Comparison of ENCODE assay signal across 12 mouse cellular contexts in genomic region chr5:39777094-39777710, GRCm38 (mm10). TPM values are rescaled to one million over a fixed set of nuclear protein-coding genes. Genes with fewer than 3 reads are reported as not detected.
DNase-seq lines count a peak whose midpoint lies in the region; ATAC-seq and TF ChIP-seq lines count a peak whose summit lies in the region.
"Had no signal": no experiment of that assay in that cellular context is flagged by ENCODE, and none has a peak within 500 bp of the region (broad histone marks: within the 10 kb centered on the region; RNA-seq: fewer than 3 reads in every experiment).

No protein-coding gene starts in this region.

- no peak overlapping the region for H3K27ac ChIP-seq in forebrain, embryonic 14.5 days (ENCODE audit: low read depth, low read length)
- H3K27ac ChIP-seq in forebrain, embryonic 12.5 days, result no peak overlapping the region
- no peak overlapping the region for H3K27ac ChIP-seq in kidney, embryonic 16.5 days (ENCODE audit: low read length)
- H3K27ac ChIP-seq in midbrain, embryonic 14.5 days (replicated peaks; ENCODE audit: low read depth, low read length), result no peak overlapping the region
- no peak overlapping the region for H3K27ac ChIP-seq in midbrain, embryonic 11.5 days (ENCODE audit: low read depth, low read length)
- H3K27ac ChIP-seq in limb, embryonic 14.5 days (replicated peaks; ENCODE audit: low read depth, low read length), result no peak overlapping the region

- no peaks in the 10 kb centered on the region for H3K9me3 ChIP-seq in forebrain, embryonic 14.5 days (replicated peaks; ENCODE audit: control insufficient read depth, low read length)
- no peaks in the 10 kb centered on the region for H3K9me3 ChIP-seq in forebrain, embryonic 12.5 days
- no peaks in the 10 kb centered on the region for H3K9me3 ChIP-seq in kidney, embryonic 16.5 days (ENCODE audit: low read length)
- no peaks in the 10 kb centered on the region for H3K9me3 ChIP-seq in midbrain, embryonic 14.5 days (ENCODE audit: control insufficient read depth, low read length)
- no peaks in the 10 kb centered on the region for H3K9me3 ChIP-seq in midbrain, embryonic 11.5 days (ENCODE audit: control insufficient read depth, low read length)
- H3K9me3 ChIP-seq in limb, embryonic 14.5 days (ENCODE audit: control insufficient read depth, low read length), result no peaks in the 10 kb centered on the region

- DNase-seq in forebrain, embryonic 14.5 days (ENCODE audit: low spot score), result peak; percentile 83
- DNase-seq in kidney, adult 18-20 months, result no peak
- peak; percentile 18 for DNase-seq in midbrain, embryonic 14.5 days
- no peak for DNase-seq in midbrain, embryonic 11.5 days (ENCODE audit: low spot score, missing footprints)
- DNase-seq in limb, embryonic 14.5 days (ENCODE audit: low spot score), result peak; percentile 86
- DNase-seq in T-cell, adult 2 months (ENCODE audit: low spot score), result no peak
- DNase-seq: adrenal gland, adult 2 months; kidney, adult 2 months; lung, postnatal 36 days had no signal

- 64% methylated on average over 7 of the region's 7 CpGs for WGBS in forebrain, embryonic 14.5 days
- 84% methylated on average over 7 of the region's 7 CpGs for WGBS in forebrain, embryonic 12.5 days
- 65% methylated on average over 7 of the region's 7 CpGs for WGBS in kidney, embryonic 16.5 days
- WGBS in midbrain, embryonic 14.5 days, result 88% methylated on average over 7 of the region's 7 CpGs
- 91% methylated on average over 7 of the region's 7 CpGs for WGBS in midbrain, embryonic 11.5 days
- 49% methylated on average over 7 of the region's 7 CpGs for WGBS in limb, embryonic 14.5 days

- H3K4me3 ChIP-seq in forebrain, embryonic 14.5 days (ENCODE audit: low read depth, low read length), result no peak overlapping the region
- no peak overlapping the region for H3K4me3 ChIP-seq in forebrain, embryonic 12.5 days (replicated peaks)
- no peak overlapping the region for H3K4me3 ChIP-seq in kidney, embryonic 16.5 days (ENCODE audit: low read length)
- no peak overlapping the region for H3K4me3 ChIP-seq in midbrain, embryonic 14.5 days (replicated peaks; ENCODE audit: low read depth, low read length)
- H3K4me3 ChIP-seq in midbrain, embryonic 11.5 days (ENCODE audit: low read depth, low read length), result no peak overlapping the region
- no peak overlapping the region for H3K4me3 ChIP-seq in limb, embryonic 14.5 days (replicated peaks; ENCODE audit: low read length)

- H3K9ac ChIP-seq in forebrain, embryonic 14.5 days (ENCODE audit: low read length), result no peak overlapping the region
- no peak overlapping the region for H3K9ac ChIP-seq in forebrain, embryonic 12.5 days
- H3K9ac ChIP-seq in kidney, embryonic 16.5 days (replicated peaks; ENCODE audit: low read length), result no peak overlapping the region
- H3K9ac ChIP-seq in midbrain, embryonic 14.5 days (replicated peaks; ENCODE audit: low read length), result no peak overlapping the region
- H3K9ac ChIP-seq in midbrain, embryonic 11.5 days (ENCODE audit: low read length), result no peak overlapping the region
- no peak overlapping the region for H3K9ac ChIP-seq in limb, embryonic 14.5 days (ENCODE audit: low read depth, low read length, severe bottlenecking)

- H3K36me3 ChIP-seq in forebrain, embryonic 14.5 days (ENCODE audit: control insufficient read depth, insufficient read depth, low read length), result no peaks in the 10 kb centered on the region
- H3K36me3 ChIP-seq in forebrain, embryonic 12.5 days (replicated peaks), result no peaks in the 10 kb centered on the region
- no peaks in the 10 kb centered on the region for H3K36me3 ChIP-seq in kidney, embryonic 16.5 days (ENCODE audit: insufficient read depth, low read length)
- no peaks in the 10 kb centered on the region for H3K36me3 ChIP-seq in midbrain, embryonic 14.5 days (ENCODE audit: control insufficient read depth, insufficient read depth, low read length)
- no peaks in the 10 kb centered on the region for H3K36me3 ChIP-seq in midbrain, embryonic 11.5 days (ENCODE audit: control insufficient read depth, insufficient read depth, low read length)
- no peaks in the 10 kb centered on the region for H3K36me3 ChIP-seq in limb, embryonic 14.5 days (ENCODE audit: control insufficient read depth, insufficient read depth, low read length)

- no peaks in the 10 kb centered on the region for H3K27me3 ChIP-seq in forebrain, embryonic 14.5 days (replicated peaks; ENCODE audit: control insufficient read depth, insufficient read depth, low read length)
- peaks cover 20% of the 10 kb centered on the region for H3K27me3 ChIP-seq in forebrain, embryonic 12.5 days
- no peaks in the 10 kb centered on the region for H3K27me3 ChIP-seq in kidney, embryonic 16.5 days (ENCODE audit: insufficient read depth, low read length)
- no peaks in the 10 kb centered on the region for H3K27me3 ChIP-seq in midbrain, embryonic 14.5 days (ENCODE audit: control insufficient read depth, insufficient read depth, low read length)
- H3K27me3 ChIP-seq in midbrain, embryonic 11.5 days (ENCODE audit: control insufficient read depth, insufficient read depth, low read length), result no peaks in the 10 kb centered on the region
- no peaks in the 10 kb centered on the region for H3K27me3 ChIP-seq in limb, embryonic 14.5 days (ENCODE audit: control insufficient read depth, insufficient read depth, low read length)

- peak; percentile 91 for ATAC-seq in forebrain, embryonic 14.5 days
- no peak for ATAC-seq in forebrain, embryonic 12.5 days (ENCODE audit: low FRiP score)
- ATAC-seq in kidney, embryonic 16.5 days (ENCODE audit: low FRiP score, low TSS enrichment), result peak; percentile 65; the same call in 1 of the 2 replicates
- ATAC-seq in midbrain, embryonic 14.5 days (ENCODE audit: low FRiP score, low TSS enrichment), result no peak; the same call in 1 of the 2 replicates
- ATAC-seq in midbrain, embryonic 11.5 days (ENCODE audit: low FRiP score), result no peak
- ATAC-seq in limb, embryonic 14.5 days (ENCODE audit: low FRiP score, low read depth), result peak; percentile 79; the same call in 1 of the 2 replicates

- H3K4me2 ChIP-seq in forebrain, embryonic 14.5 days (ENCODE audit: low read length), result no peak overlapping the region
- no peak overlapping the region for H3K4me2 ChIP-seq in forebrain, embryonic 12.5 days
- no peak overlapping the region for H3K4me2 ChIP-seq in kidney, embryonic 16.5 days (replicated peaks; ENCODE audit: low read depth, low read length)
- H3K4me2 ChIP-seq in midbrain, embryonic 14.5 days (ENCODE audit: low read length), result no peak overlapping the region
- no peak overlapping the region for H3K4me2 ChIP-seq in midbrain, embryonic 11.5 days
- no peak overlapping the region for H3K4me2 ChIP-seq in limb, embryonic 14.5 days (replicated peaks; ENCODE audit: low read depth, low read length, severe bottlenecking)
- H3K4me2 ChIP-seq: liver, embryonic 11.5 days had no signal

- no peaks in the 10 kb centered on the region for H3K4me1 ChIP-seq in forebrain, embryonic 14.5 days (ENCODE audit: control insufficient read depth, insufficient read depth, low read length)
- no peaks in the 10 kb centered on the region for H3K4me1 ChIP-seq in forebrain, embryonic 12.5 days
- H3K4me1 ChIP-seq in kidney, embryonic 16.5 days (ENCODE audit: insufficient read depth, low read length), result no peaks in the 10 kb centered on the region
- no peaks in the 10 kb centered on the region for H3K4me1 ChIP-seq in midbrain, embryonic 14.5 days (ENCODE audit: control insufficient read depth, insufficient read depth, low read length)
- no peaks in the 10 kb centered on the region for H3K4me1 ChIP-seq in midbrain, embryonic 11.5 days (ENCODE audit: control insufficient read depth, insufficient read depth, low read length)
- H3K4me1 ChIP-seq in limb, embryonic 14.5 days (ENCODE audit: control insufficient read depth, insufficient read depth, low read length), result no peaks in the 10 kb centered on the region

- TF ChIP-seq POLR2A in limb, embryonic 14.5 days (IDR thresholded peaks at IDR 0.05; ENCODE audit: borderline replicate concordance, extremely low read depth, insufficient read depth, insufficient read length), result no peak

RNA-seq across cellular contexts. Expression of gene Hs3st1, which starts 21.9 kb away (rescaled TPM):
- polyA plus RNA-seq in forebrain, embryonic 14.5 days (2014; fragmentation: Nextera tagmentation; extraction: Ambion mirVana), result 51.3 and 59.6 TPM in 2 replicates
- 14.0 and 14.9 TPM in 2 replicates for polyA plus RNA-seq in forebrain, embryonic 12.5 days (2016; fragmentation: Nextera tagmentation; extraction: Ambion mirVana)
- polyA plus RNA-seq in kidney, embryonic 16.5 days (2015; fragmentation: Nextera tagmentation; extraction: Ambion mirVana), result 4.9 and 6.1 TPM in 2 replicates
- polyA plus RNA-seq in midbrain, embryonic 14.5 days (2014; fragmentation: Nextera tagmentation; extraction: Ambion mirVana), result 25.4 and 30.8 TPM in 2 replicates
- 11.6 and 13.1 TPM in 2 replicates for polyA plus RNA-seq in midbrain, embryonic 11.5 days (2014; fragmentation: Nextera tagmentation; extraction: Ambion mirVana)
- polyA plus RNA-seq in limb, embryonic 14.5 days (2012; rRNA removed), result 16.5 and 26.8 TPM in 2 replicates
- 17.3 and 17.9 TPM in 2 replicates for polyA plus RNA-seq in limb, embryonic 14.5 days (2014; fragmentation: Nextera tagmentation; extraction: Ambion mirVana)

Comparison
In these comparisons a context has a peak if more than half of its experiments do, and no peak if none do; other contexts are left out.
1. ATAC-seq: peak in forebrain, embryonic 14.5 days (single experiment), kidney, embryonic 16.5 days (single experiment) and limb, embryonic 14.5 days (single experiment); none in forebrain, embryonic 12.5 days (single experiment), midbrain, embryonic 14.5 days (single experiment) and midbrain, embryonic 11.5 days (single experiment).
2. DNase-seq: peak in forebrain, embryonic 14.5 days (single experiment), midbrain, embryonic 14.5 days (single experiment) and limb, embryonic 14.5 days (single experiment); none in kidney, adult 18-20 months (single experiment), midbrain, embryonic 11.5 days (single experiment) and T-cell, adult 2 months (single experiment).